Mouse (Mus musculus): Measurements from ENCODE around the gene Cdca7.

Gene Cdca7

GRCm38 (mm10) chr2:72475797-72476485, at the start of gene Cdca7:
Gene Cdca7, plus strand, starts transcription at chr2:72476159.
- peak; percentile 86 for DNase-seq

- no peak for DNase-seq
These were observed 49.2 kb upstream of the Cdca7 start for GRCm38 (mm10) chr2:72426776-72427175.

- DNase-seq: no peak
These were observed 48.7 kb upstream of the Cdca7 start for GRCm38 (mm10) chr2:72427288-72427687.

GRCm38 (mm10) chr2:72438941-72439533, 36.9 kb upstream of the Cdca7 start:
- DNase-seq: peak; percentile 16

- no peak for DNase-seq
These were observed 34.9 kb upstream of the Cdca7 start for GRCm38 (mm10) chr2:72441010-72441409.

- DNase-seq: no peak
These were observed 33.1 kb upstream of the Cdca7 start for GRCm38 (mm10) chr2:72442825-72443224.

- no peak for DNase-seq
These were observed 32.0 kb upstream of the Cdca7 start for GRCm38 (mm10) chr2:72443960-72444359.

GRCm38 (mm10) chr2:72446106-72446505, 29.9 kb upstream of the Cdca7 start:
- DNase-seq: no peak

- DNase-seq: no peak
These were observed 29.3 kb upstream of the Cdca7 start for GRCm38 (mm10) chr2:72446615-72447014.

GRCm38 (mm10) chr2:72453563-72453962, 22.4 kb upstream of the Cdca7 start:
- DNase-seq: no peak

GRCm38 (mm10) chr2:72456189-72456588, 19.8 kb upstream of the Cdca7 start:
- DNase-seq: no peak

GRCm38 (mm10) chr2:72464376-72465014, 11.5 kb upstream of the Cdca7 start:
- peak; percentile 18 for DNase-seq

- DNase-seq: peak; percentile 39
These were observed 8.4 kb upstream of the Cdca7 start for GRCm38 (mm10) chr2:72467604-72468003.

GRCm38 (mm10) chr2:72471415-72472070, 4.4 kb upstream of the Cdca7 start:
- DNase-seq: no peak

- DNase-seq: no peak
These were observed 1.2 kb upstream of the Cdca7 start for GRCm38 (mm10) chr2:72474531-72475287.

- no peak for DNase-seq
These were observed 549 bp upstream of the Cdca7 start for GRCm38 (mm10) chr2:72475423-72475796.

GRCm38 (mm10) chr2:72476486-72477211, 690 bp downstream of the Cdca7 start:
- peak; percentile 36 for DNase-seq

GRCm38 (mm10) chr2:72477221-72477620, 1.3 kb downstream of the Cdca7 start:
- peak; percentile 58 for DNase-seq

GRCm38 (mm10) chr2:72478176-72478575, 2.2 kb downstream of the Cdca7 start:
- DNase-seq: no peak

- no peak for DNase-seq
These were observed 3.0 kb downstream of the Cdca7 start for GRCm38 (mm10) chr2:72478921-72479320.

GRCm38 (mm10) chr2:72479818-72480217, 3.9 kb downstream of the Cdca7 start:
- no peak for DNase-seq

GRCm38 (mm10) chr2:72491650-72492049, 15.7 kb downstream of the Cdca7 start:
- DNase-seq: peak; percentile 27
